ENCODE assay signal across 22 mouse cellular contexts in genomic region chr11:119552301-119552700, GRCm38 (mm10). TPM values are rescaled to one million over a fixed set of nuclear protein-coding genes. Genes with fewer than 3 reads are reported as not detected.
A peak's percentile ranks its signal among the peaks of the same experiment; 100 is the strongest.
DNase-seq lines count a peak whose midpoint lies in the region; ATAC-seq and TF ChIP-seq lines count a peak whose summit lies in the region.
"Had no signal": no experiment of that assay in that cellular context is flagged by ENCODE, and none has a peak within 500 bp of the region (broad histone marks: within the 10 kb centered on the region; RNA-seq: fewer than 3 reads in every experiment).

No protein-coding gene starts in this region.

- H3K9me3 ChIP-seq in lung, embryonic 14.5 days (ENCODE audit: low read depth, low read length) = no peaks in the 10 kb centered on the region
- H3K9me3 ChIP-seq in midbrain, embryonic 14.5 days (ENCODE audit: control insufficient read depth, low read length) = no peaks in the 10 kb centered on the region
- H3K9me3 ChIP-seq in midbrain, postnatal 0 days (ENCODE audit: low read length) = no peaks in the 10 kb centered on the region
- H3K9me3 ChIP-seq: intestine, embryonic 15.5 days had no signal

- 55% methylated on average over 1 of the region's 1 CpGs for WGBS in cerebellum, adult 2 months
- 24% methylated on average over 1 of the region's 1 CpGs for WGBS in lung, embryonic 14.5 days
- 57% methylated on average over 1 of the region's 1 CpGs for WGBS in midbrain, embryonic 14.5 days
- WGBS in midbrain, postnatal 0 days = 27% methylated on average over 1 of the region's 1 CpGs

- no peaks in the 10 kb centered on the region for H3K27me3 ChIP-seq in cerebellum, adult 2 months (ENCODE audit: control insufficient read depth, insufficient read depth, low read length)
- H3K27me3 ChIP-seq in lung, embryonic 14.5 days (ENCODE audit: insufficient read depth, low read length) = peaks cover 38% of the 10 kb centered on the region
- H3K27me3 ChIP-seq in midbrain, embryonic 14.5 days (ENCODE audit: control insufficient read depth, insufficient read depth, low read length) = peaks cover 28% of the 10 kb centered on the region
- H3K27me3 ChIP-seq in midbrain, postnatal 0 days (ENCODE audit: insufficient read depth, low read length) = peaks cover 5% of the 10 kb centered on the region; the same call in 1 of the 2 replicates

- peak; percentile 28 to 33 for DNase-seq in cerebellum, postnatal 14 days
- no peak for DNase-seq in cerebellum, adult 2 months
- peak; percentile 36 for DNase-seq in lung, embryonic 14.5 days
- DNase-seq in lung, postnatal 36 days = no peak
- no peak for DNase-seq in midbrain, embryonic 14.5 days
- no peak for DNase-seq in midbrain, postnatal 0 days (ENCODE audit: low spot score)
- DNase-seq in gastrocnemius, adult 8-10 months (ENCODE audit: low spot score in 2 of 2) = no peak
- DNase-seq: adrenal gland, postnatal 36 days; cerebellum, adult 11-12 months; cerebellum, postnatal 36 days; gastrocnemius, postnatal 14 days; heart, adult 2 months; heart, postnatal 14 days; kidney, adult 9 months; kidney, postnatal 25 days; thymus, postnatal 14 days had no signal

- no peak overlapping the region for H3K4me3 ChIP-seq in cerebellum, adult 2 months (replicated peaks; ENCODE audit: insufficient read depth, low read depth, low read length)
- H3K4me3 ChIP-seq in lung, embryonic 14.5 days (ENCODE audit: low read depth, low read length) = no peak overlapping the region
- no peak overlapping the region for H3K4me3 ChIP-seq in midbrain, embryonic 14.5 days (replicated peaks; ENCODE audit: low read depth, low read length)
- H3K4me3 ChIP-seq in midbrain, postnatal 0 days (ENCODE audit: low read depth, low read length) = no peak overlapping the region
- H3K4me3 ChIP-seq: heart, adult 2 months; intestine, embryonic 15.5 days had no signal

- H3K9ac ChIP-seq in lung, embryonic 14.5 days = no peak overlapping the region; the same call in 1 of the 2 replicates
- no peak overlapping the region for H3K9ac ChIP-seq in midbrain, embryonic 14.5 days (replicated peaks; ENCODE audit: low read length)
- no peak overlapping the region for H3K9ac ChIP-seq in midbrain, postnatal 0 days (replicated peaks; ENCODE audit: low read length, poor library complexity, severe bottlenecking)
- H3K9ac ChIP-seq: hindbrain, embryonic 14.5 days; intestine, embryonic 15.5 days had no signal

- no peak overlapping the region for H3K4me2 ChIP-seq in lung, embryonic 14.5 days
- H3K4me2 ChIP-seq in midbrain, embryonic 14.5 days (ENCODE audit: low read length) = no peak overlapping the region
- no peak overlapping the region for H3K4me2 ChIP-seq in midbrain, postnatal 0 days (ENCODE audit: low read depth, low read length, poor library complexity, severe bottlenecking)
- H3K4me2 ChIP-seq: hindbrain, embryonic 14.5 days; intestine, embryonic 15.5 days; liver, embryonic 11.5 days had no signal

- H3K36me3 ChIP-seq in lung, embryonic 14.5 days (ENCODE audit: insufficient read depth) = no peaks in the 10 kb centered on the region
- H3K36me3 ChIP-seq in midbrain, embryonic 14.5 days (ENCODE audit: control insufficient read depth, insufficient read depth, low read length) = no peaks in the 10 kb centered on the region
- no peaks in the 10 kb centered on the region for H3K36me3 ChIP-seq in midbrain, postnatal 0 days (ENCODE audit: insufficient read depth, low read length)
- H3K36me3 ChIP-seq: intestine, embryonic 15.5 days had no signal

- H3K4me1 ChIP-seq in cerebellum, adult 2 months (ENCODE audit: control insufficient read depth, insufficient read depth, low read length) = peaks cover 11% of the 10 kb centered on the region
- peaks cover 17% of the 10 kb centered on the region for H3K4me1 ChIP-seq in lung, embryonic 14.5 days (ENCODE audit: insufficient read depth)
- peaks cover 29% of the 10 kb centered on the region for H3K4me1 ChIP-seq in midbrain, embryonic 14.5 days (ENCODE audit: control insufficient read depth, insufficient read depth, low read length)
- H3K4me1 ChIP-seq in midbrain, postnatal 0 days (ENCODE audit: insufficient read depth, low read length) = peaks cover 6% of the 10 kb centered on the region; the same call in 1 of the 2 replicates

- ATAC-seq in lung, embryonic 14.5 days (ENCODE audit: insufficient read depth) = no peak
- ATAC-seq in midbrain, embryonic 14.5 days (ENCODE audit: low FRiP score, low TSS enrichment) = no peak
- ATAC-seq in midbrain, postnatal 0 days (ENCODE audit: low FRiP score) = no peak
- no peak for ATAC-seq in frontal cortex, adult (ENCODE audit: low TSS enrichment)
- ATAC-seq: midbrain, embryonic 16.5 days had no signal

- no peak overlapping the region for H3K27ac ChIP-seq in cerebellum, adult 2 months (ENCODE audit: insufficient read depth, low read length)
- H3K27ac ChIP-seq in lung, embryonic 14.5 days (ENCODE audit: low read depth) = peak overlapping the region; percentile 73; the same call in 1 of the 2 replicates
- H3K27ac ChIP-seq in midbrain, embryonic 14.5 days (replicated peaks; ENCODE audit: low read depth, low read length) = 0 out of 2 replicates have a peak overlapping the region, but pooled peaks have one; percentile 17
- no peak overlapping the region for H3K27ac ChIP-seq in midbrain, postnatal 0 days (ENCODE audit: low read depth, low read length)
- H3K27ac ChIP-seq: heart, adult 2 months; hindbrain, embryonic 14.5 days; intestine, embryonic 15.5 days had no signal

- no peak for TF ChIP-seq POLR2A in cerebellum, adult 2 months (IDR thresholded peaks at IDR 0.05; ENCODE audit: borderline replicate concordance, insufficient read depth, low read length)

- no peak for TF ChIP-seq CTCF in cerebellum, adult 2 months (IDR thresholded peaks at IDR 0.05; ENCODE audit: borderline replicate concordance, insufficient read depth, low read depth, low read length)
- no peak for TF ChIP-seq CTCF in lung, embryonic 14.5 days (IDR thresholded peaks at IDR 0.05; ENCODE audit: low read depth)
- TF ChIP-seq CTCF in midbrain, postnatal 0 days (IDR thresholded peaks at IDR 0.05) = no peak

RNA-seq across cellular contexts. Expression of gene Nptx1, which starts 4.7 kb away (rescaled TPM):
- 200 and 249 TPM in 2 replicates for polyA plus RNA-seq in cerebellum, adult 2 months (2012; rRNA removed)
- 1.3 and 1.4 TPM in 2 replicates for polyA plus RNA-seq in lung, embryonic 14.5 days (2014; fragmentation: Nextera tagmentation; extraction: Ambion mirVana)
- 10.1 and 11.3 TPM in 2 replicates for polyA plus RNA-seq in midbrain, embryonic 14.5 days (2014; fragmentation: Nextera tagmentation; extraction: Ambion mirVana)
- total RNA-seq in midbrain, postnatal 0 days (2014; rRNA removed) = 16.3 and 22.4 TPM in 2 replicates
- 7.5 and 7.6 TPM in 2 replicates for polyA plus RNA-seq in midbrain, postnatal 0 days (2015; fragmentation: Nextera tagmentation; extraction: Ambion mirVana)
- total RNA-seq in gastrocnemius, adult 8-10 months (2022) = under 1 TPM in 1 of 4 experiments, not detected in 3; 0.07 TPM
- total RNA-seq: MEL had no signal

RNA-seq across cellular contexts. Expression of gene Rptor, which starts 50.4 kb away (rescaled TPM):
- 43.6 and 45.0 TPM in 2 replicates for polyA plus RNA-seq in cerebellum, adult 2 months (2012; rRNA removed)
- polyA plus RNA-seq in lung, embryonic 14.5 days (2014; fragmentation: Nextera tagmentation; extraction: Ambion mirVana) = 14.6 TPM in 2 replicates
- polyA plus RNA-seq in midbrain, embryonic 14.5 days (2014; fragmentation: Nextera tagmentation; extraction: Ambion mirVana) = 10.8 and 12.4 TPM in 2 replicates
- 64.8 and 65.0 TPM in 2 replicates for total RNA-seq in midbrain, postnatal 0 days (2014; rRNA removed)
- polyA plus RNA-seq in midbrain, postnatal 0 days (2015; fragmentation: Nextera tagmentation; extraction: Ambion mirVana) = 8.5 TPM in 2 replicates
- total RNA-seq in gastrocnemius, adult 8-10 months (2022) = 10 to 100 TPM; 25.2 to 28.5 (median 26.6) TPM

Comparison
In these comparisons a context has a peak if more than half of its experiments do, and no peak if none do; other contexts are left out.
1. DNase-seq: peak in cerebellum, postnatal 14 days (2 of 2) and lung, embryonic 14.5 days (single experiment); none in cerebellum, adult 2 months (0 of 2), lung, postnatal 36 days (single experiment), midbrain, embryonic 14.5 days (single experiment), midbrain, postnatal 0 days (single experiment) and gastrocnemius, adult 8-10 months (0 of 2).
2. H3K27ac ChIP-seq: peak in lung, embryonic 14.5 days (single experiment) and midbrain, embryonic 14.5 days (single experiment); none in cerebellum, adult 2 months (single experiment) and midbrain, postnatal 0 days (single experiment).
3. RNA of gene Nptx1, which starts 4.7 kb away (polyA plus RNA-seq): 200 to 249 TPM in cerebellum, adult 2 months; 10.1 to 11.3 TPM in midbrain, embryonic 14.5 days, 7.5 to 7.6 TPM in midbrain, postnatal 0 days and 1.3 to 1.4 TPM in lung, embryonic 14.5 days; every median in the first group is over 10 times any median in the second.